Mouse (Mus musculus): ENCODE measurements at regions not wholly inside any gene's neighbourhood (a gene's known extent, or its start where the extent isn't known, plus 50 kb on each side); places are given as distances from the start of the nearest gene placed in this dataset.

DNA sequence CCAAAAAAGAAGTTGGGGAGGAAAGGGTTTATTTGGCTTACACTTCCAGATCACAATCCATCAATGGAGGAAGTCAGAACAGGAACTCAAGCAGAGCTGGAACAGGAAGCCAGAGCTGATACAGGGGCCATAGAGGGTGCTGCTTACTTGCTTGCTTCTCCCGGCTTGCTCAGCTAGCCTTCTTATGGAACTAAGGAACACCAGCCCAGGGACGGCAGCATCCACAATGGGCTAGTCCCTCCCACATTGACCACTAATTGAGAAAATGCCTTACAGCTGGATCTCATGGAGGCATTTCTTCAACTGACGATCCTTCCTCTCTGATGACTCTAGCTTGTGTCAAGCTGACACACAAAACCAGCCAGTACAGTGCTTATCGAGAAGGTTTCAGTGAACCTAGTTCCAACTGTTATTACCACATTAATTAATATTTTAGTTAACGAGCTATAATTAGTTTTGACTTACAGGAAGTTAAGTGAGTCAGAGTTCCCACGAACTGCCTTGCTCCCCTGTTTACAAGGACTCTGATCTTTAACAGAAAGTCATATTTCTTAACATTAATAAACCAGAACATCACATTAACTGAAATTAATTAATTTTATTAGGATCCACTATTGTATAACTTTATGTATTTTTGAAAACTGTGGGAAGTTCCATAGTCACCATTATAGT lies 158.2 kb downstream of the Calcrl start:
- no peak for DNase-seq

DNA sequence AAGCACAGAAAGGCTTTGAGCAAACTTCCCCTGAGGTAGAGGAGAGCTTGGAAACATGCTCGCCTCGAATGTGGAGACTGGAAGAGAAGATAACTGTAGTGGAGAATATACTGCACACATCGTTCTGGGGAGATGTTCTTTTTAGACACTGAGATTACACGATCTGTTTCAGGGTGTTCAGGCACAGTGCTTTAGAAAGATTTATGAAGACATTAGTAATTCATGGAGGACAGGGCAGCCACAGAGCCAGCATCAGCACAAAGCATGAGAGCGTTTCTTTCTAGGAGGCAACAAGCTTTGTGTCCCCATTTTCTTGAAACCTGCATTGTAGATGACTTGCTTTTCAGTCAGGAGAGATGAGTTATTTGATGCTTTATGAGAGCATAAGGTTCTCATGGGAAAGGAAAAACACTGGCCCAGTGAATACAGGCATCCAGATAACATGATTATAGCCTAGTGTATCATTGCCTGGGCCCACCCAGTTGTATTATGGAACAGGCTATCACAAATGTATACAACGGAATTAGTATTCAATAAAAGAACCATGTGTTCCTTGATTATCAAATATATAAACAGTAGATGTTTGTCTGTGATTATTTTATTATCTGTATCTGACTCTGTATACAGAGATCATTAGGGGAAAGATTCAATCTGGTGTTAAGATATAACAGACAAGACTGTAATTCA lies 151.0 kb downstream of the Calcrl start:
- DNase-seq = no peak

DNA sequence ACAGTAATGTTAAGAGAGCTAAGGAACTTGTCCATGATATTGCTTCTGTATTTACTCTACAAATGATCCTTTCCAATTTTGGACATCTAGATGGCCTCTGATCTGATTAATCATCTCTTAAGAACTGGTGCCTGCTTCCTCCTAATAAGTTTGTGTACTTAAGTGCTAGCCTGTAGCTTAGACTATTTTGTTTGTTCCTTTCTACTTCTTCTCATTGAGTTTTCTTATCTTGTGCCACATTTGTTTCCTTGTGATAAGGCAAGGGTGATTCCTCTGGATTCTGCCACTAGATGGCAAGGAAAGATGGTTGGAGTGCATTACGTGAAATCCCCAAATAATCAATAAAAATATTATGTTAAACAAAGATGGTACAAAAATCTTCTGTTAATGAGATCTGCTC lies 148.0 kb downstream of the Calcrl start:
- DNase-seq = no peak

Measured in thymus, postnatal 4 days (tissue).